Mouse (Mus musculus): ENCODE data around the gene Cpn2.

The Cpn2 gene

GRCm38 (mm10) chr16:30267359-30267758 is at the start of gene Cpn2:
Gene Cpn2, minus strand, starts transcription at chr16:30267499.
- no peak for DNase-seq (ENCODE audit: low spot score)

GRCm38 (mm10) chr16:30314236-30314635 is 46.9 kb upstream of the Cpn2 start:
- DNase-seq (ENCODE audit: low spot score): peak; percentile 71

GRCm38 (mm10) chr16:30310647-30311046 is 43.3 kb upstream of the Cpn2 start, which contains the start of gene Gp5:
Gene Gp5, minus strand, starts transcription at chr16:30310779.
- DNase-seq (ENCODE audit: low spot score): no peak

- no peak for DNase-seq (ENCODE audit: low spot score)
These were observed 42.8 kb upstream of the Cpn2 start for GRCm38 (mm10) chr16:30310171-30310515.

GRCm38 (mm10) chr16:30309395-30310170 is 42.3 kb upstream of the Cpn2 start:
- peak; percentile 47 for DNase-seq (ENCODE audit: low spot score)

GRCm38 (mm10) chr16:30308616-30309394 is 41.5 kb upstream of the Cpn2 start:
- DNase-seq (ENCODE audit: low spot score): peak; percentile 57

GRCm38 (mm10) chr16:30307961-30308615 is 40.8 kb upstream of the Cpn2 start:
- no peak for DNase-seq (ENCODE audit: low spot score)

GRCm38 (mm10) chr16:30307306-30307705 is 40.0 kb upstream of the Cpn2 start:
- no peak for DNase-seq (ENCODE audit: low spot score)

GRCm38 (mm10) chr16:30306102-30306501 is 38.8 kb upstream of the Cpn2 start:
- no peak for DNase-seq (ENCODE audit: low spot score)

GRCm38 (mm10) chr16:30304236-30304635 is 36.9 kb upstream of the Cpn2 start:
- DNase-seq (ENCODE audit: low spot score): no peak

- no peak for DNase-seq (ENCODE audit: low spot score)
These were observed 36.1 kb upstream of the Cpn2 start for GRCm38 (mm10) chr16:30303411-30303810.

- DNase-seq (ENCODE audit: low spot score): no peak
These were observed 35.4 kb upstream of the Cpn2 start for GRCm38 (mm10) chr16:30302686-30303085.

GRCm38 (mm10) chr16:30299711-30300277 is 32.5 kb upstream of the Cpn2 start:
- no peak for DNase-seq (ENCODE audit: low spot score)

GRCm38 (mm10) chr16:30297450-30297849 is 30.2 kb upstream of the Cpn2 start:
- DNase-seq (ENCODE audit: low spot score): no peak

GRCm38 (mm10) chr16:30296601-30297275 is 29.4 kb upstream of the Cpn2 start:
- DNase-seq (ENCODE audit: low spot score): no peak

- DNase-seq (ENCODE audit: low spot score): no peak
These were observed 27.8 kb upstream of the Cpn2 start for GRCm38 (mm10) chr16:30295106-30295505.

GRCm38 (mm10) chr16:30290436-30290835 is 23.1 kb upstream of the Cpn2 start:
- peak; percentile 78 for DNase-seq (ENCODE audit: low spot score)

GRCm38 (mm10) chr16:30285701-30286100 is 18.4 kb upstream of the Cpn2 start:
- no peak for DNase-seq (ENCODE audit: low spot score)

GRCm38 (mm10) chr16:30283743-30284337 is 16.5 kb upstream of the Cpn2 start:
- peak; percentile 82 for DNase-seq (ENCODE audit: low spot score)

- peak; percentile 67 for DNase-seq (ENCODE audit: low spot score)
These were observed 15.7 kb upstream of the Cpn2 start, which contains the start of gene Lrrc15 for GRCm38 (mm10) chr16:30282844-30283495. Gene Lrrc15, minus strand, starts transcription at chr16:30283256.
